Mouse (Mus musculus) C2C12 (cell line): ENCODE measurements around the gene Dhh. TPM values are rescaled to one million over a fixed set of nuclear protein-coding genes. Genes with fewer than 3 reads are reported as not detected.

Experiments
- H3K27me3 ChIP-seq: one replicate; pipeline ENCODE4 v1.6.1; 2011; ENCODE audit not compliant: control insufficient read depth, insufficient read depth, insufficient read length
- H3K36me3 ChIP-seq: one replicate; pipeline ENCODE4 v1.6.1; 2011; ENCODE audit not compliant: control insufficient read depth, insufficient read depth
- H3K4me3 ChIP-seq: one replicate; pipeline ENCODE4 v1.5.1; 2011; ENCODE audit warnings: mild to moderate bottlenecking, control low read depth; ENCODE audit not compliant: poor library complexity, insufficient read depth, severe bottlenecking
- H3K79me2 ChIP-seq: one replicate; pipeline ENCODE4 v1.6.1; 2011; ENCODE audit not compliant: control insufficient read depth, insufficient read depth
- H3K79me3 ChIP-seq: one replicate; pipeline ENCODE4 v1.6.1; 2011; ENCODE audit warnings: low read depth, control low read depth
- H3ac ChIP-seq: one replicate; pipeline ENCODE3; 2011; ENCODE audit warnings: low read depth; ENCODE audit not compliant: control insufficient read depth, insufficient read length
- CEBPB ChIP-seq: IDR thresholded peaks from one replicate; pipeline ENCODE4 v1.6.1; 2011; ENCODE audit warnings: low read depth, mild to moderate bottlenecking, control low read depth, moderate library complexity
- CTCF ChIP-seq: IDR thresholded peaks from one replicate; pipeline ENCODE4 v1.5.1; 2011; ENCODE audit not compliant: control insufficient read depth, insufficient read depth, insufficient read length
- FOSL1 ChIP-seq: IDR thresholded peaks from one replicate; pipeline ENCODE4 v1.8.0; 2011; ENCODE audit warnings: mild to moderate bottlenecking, low read length; ENCODE audit not compliant: poor library complexity, insufficient read depth, severe bottlenecking
- MAX ChIP-seq: IDR thresholded peaks from one replicate; pipeline ENCODE4 v1.6.1; 2011; ENCODE audit warnings: mild to moderate bottlenecking, control low read depth
- MYOD1 ChIP-seq: IDR thresholded peaks from one replicate; pipeline ENCODE4 v1.6.1; 2011; ENCODE audit warnings: low read depth; ENCODE audit not compliant: control insufficient read depth, insufficient read length
- MYOG ChIP-seq: IDR thresholded peaks from one replicate; pipeline ENCODE4 v1.6.1; 2011; ENCODE audit not compliant: control insufficient read depth, insufficient read length; ENCODE audit errors: extremely low read depth
- USF1 ChIP-seq: IDR thresholded peaks from one replicate; pipeline ENCODE4 v1.6.1; 2011; ENCODE audit warnings: low read depth, mild to moderate bottlenecking, control low read depth, moderate library complexity
- polyA plus RNA-seq: library from polyadenylated mRNA; unstranded; fragments of >200 nt; fragmentation: generic; extraction: Trizol; gene quantifications from one replicate; pipeline ENCODE4 v1.2.1, GENCODE M21; 2012; ENCODE audit warnings: missing spikeins

Gene Dhh
- polyA plus RNA-seq, 1 experiment: 0.16 TPM

- peaks cover 5% of the 10 kb centered on the region for H3K79me3 ChIP-seq
- no peaks in the 10 kb centered on the region for H3K27me3 ChIP-seq
- no peak for TF ChIP-seq CTCF
- no peak for TF ChIP-seq MYOG
- TF ChIP-seq USF1: no peak
- TF ChIP-seq CEBPB: no peak
- no peak for TF ChIP-seq FOSL1
- no peak for TF ChIP-seq MYOD1
- no peak for TF ChIP-seq MAX
- H3K79me2 ChIP-seq: peaks cover 19% of the 10 kb centered on the region
- H3ac ChIP-seq: no peak overlapping the region
- H3K4me3 ChIP-seq: no peak overlapping the region
- peaks cover 7% of the 10 kb centered on the region for H3K36me3 ChIP-seq
These were observed 14.7 kb downstream of the Dhh start for GRCm38 (mm10) chr15:98883661-98884060.

- Histone ChIP-seq H3K36me3 (peaks cover 19% of the 10 kb centered on the region), H3K79me3 (peaks cover 5% of the 10 kb centered on the region), H3K4me3 (peak overlapping the region; percentile 15), H3K27me3 (no peaks in the 10 kb centered on the region), H3K79me2 (peaks cover 20% of the 10 kb centered on the region), H3ac (peak overlapping the region; percentile 58)
- TF ChIP-seq USF1 (no peak), MAX (no peak), MYOD1 (no peak), FOSL1 (no peak), CEBPB (no peak), MYOG (no peak), CTCF (no peak)
These were observed 16.7 kb downstream of the Dhh start for GRCm38 (mm10) chr15:98881656-98882008.

- no peaks in the 10 kb centered on the region for H3K27me3 ChIP-seq
- peaks cover 23% of the 10 kb centered on the region for H3K36me3 ChIP-seq
- peaks cover 5% of the 10 kb centered on the region for H3K79me3 ChIP-seq
- H3K79me2 ChIP-seq: peaks cover 20% of the 10 kb centered on the region
- TF ChIP-seq CTCF: peak; percentile 44
- no peak for TF ChIP-seq CEBPB
- peak; percentile 88 for TF ChIP-seq MAX
- peak; percentile 88 for TF ChIP-seq USF1
- TF ChIP-seq FOSL1: no peak
- peak overlapping the region; percentile 70 for H3ac ChIP-seq
- peak overlapping the region; percentile 77 for H3K4me3 ChIP-seq
These were observed 17.2 kb downstream of the Dhh start for GRCm38 (mm10) chr15:98880978-98881655.

- peaks cover 25% of the 10 kb centered on the region for H3K79me2 ChIP-seq
- TF ChIP-seq CTCF (peak; percentile 77), MYOD1 (no peak)
- H3K27me3 ChIP-seq: no peaks in the 10 kb centered on the region
- H3K36me3 ChIP-seq: peaks cover 23% of the 10 kb centered on the region
- no peak overlapping the region for H3ac ChIP-seq
- H3K4me3 ChIP-seq: no peak overlapping the region
- H3K79me3 ChIP-seq: peaks cover 5% of the 10 kb centered on the region
These were observed 21.0 kb downstream of the Dhh start for GRCm38 (mm10) chr15:98877331-98877730.

- Histone ChIP-seq H3K36me3 (peaks cover 15% of the 10 kb centered on the region), H3K27me3 (no peaks in the 10 kb centered on the region), H3ac (peak overlapping the region; percentile 88), H3K79me3 (peaks cover 45% of the 10 kb centered on the region), H3K79me2 (peaks cover 55% of the 10 kb centered on the region), H3K4me3 (peak overlapping the region; percentile 99)
- TF ChIP-seq MYOD1: no peak
- TF ChIP-seq FOSL1: peak; percentile 27
- no peak for TF ChIP-seq CEBPB
- TF ChIP-seq MAX: peak; percentile 98
- peak; percentile 29 for TF ChIP-seq USF1
- TF ChIP-seq MYOG: no peak
- no peak for TF ChIP-seq CTCF
These were observed 26.1 kb downstream of the Dhh start for GRCm38 (mm10) chr15:98871916-98872888.

- Histone ChIP-seq H3K36me3 (peaks cover 20% of the 10 kb centered on the region), H3K4me3 (peak within 1 kb of the TSS; percentile 99)
- TF ChIP-seq MAX (no peak), MYOG (no peak), CEBPB (no peak), CTCF (no peak), FOSL1 (no peak), USF1 (no peak), MYOD1 (no peak)
These were observed 27.0 kb downstream of the Dhh start, which contains the start of gene Kmt2d for GRCm38 (mm10) chr15:98871070-98871915. Gene Kmt2d, minus strand, starts transcription at chr15:98871204.

More at GRCm38 (mm10) chr15:98871070-98871915, 27.0 kb downstream of the Dhh start, which contains the start of gene Kmt2d:
- H3K79me3 ChIP-seq: peaks cover 54% of the 10 kb centered on the region
- H3K79me2 ChIP-seq: peaks cover 64% of the 10 kb centered on the region
- H3ac ChIP-seq: peak within 1 kb of the TSS; percentile 88
- no peaks in the 10 kb centered on the region for H3K27me3 ChIP-seq
